Mouse (Mus musculus) neural tube, embryonic 13.5 days (tissue): ENCODE data around the gene Ranbp10. TPM values are rescaled to one million over a fixed set of nuclear protein-coding genes. Genes with fewer than 3 reads are reported as not detected.

Experiments
- ATAC-seq: fragments of 200-750 bp; cut with Nextera tagmentation; 2 replicates; pipeline ENCODE4 v1.8.0; 2017; ENCODE audit warnings: low read depth, mild to moderate bottlenecking, moderate TSS enrichment, moderate library complexity
- H3K27ac ChIP-seq: fragments of 300-500 bp; sonication (generic); replicated peaks from 2 replicates; pipeline ENCODE4 v1.5.1; 2015; ENCODE audit warnings: moderate library complexity, mild to moderate bottlenecking, inconsistent platforms
- H3K27me3 ChIP-seq: fragments of 300-500 bp; sonication (generic); 2 replicates; pipeline ENCODE4 v1.6.1; 2015; ENCODE audit warnings: mild to moderate bottlenecking, inconsistent platforms
- H3K36me3 ChIP-seq: fragments of 300-500 bp; sonication (generic); 2 replicates; pipeline ENCODE4 v1.6.1; 2015; ENCODE audit warnings: mild to moderate bottlenecking, inconsistent platforms
- H3K4me1 ChIP-seq: fragments of 300-500 bp; sonication (generic); replicated peaks from 2 replicates; pipeline ENCODE4 v1.6.1; 2015; ENCODE audit warnings: inconsistent platforms
- H3K4me2 ChIP-seq: fragments of 300-500 bp; sonication (generic); 2 replicates; pipeline ENCODE4 v1.6.1; 2015; ENCODE audit warnings: inconsistent platforms, mild to moderate bottlenecking, moderate library complexity
- H3K4me3 ChIP-seq: fragments of 300-500 bp; sonication (generic); 2 replicates; pipeline ENCODE4 v1.5.1; 2015; ENCODE audit warnings: mild to moderate bottlenecking, inconsistent platforms
- H3K9ac ChIP-seq: fragments of 300-500 bp; sonication (generic); 2 replicates; pipeline ENCODE4 v1.6.1; 2015; ENCODE audit warnings: moderate library complexity, mild to moderate bottlenecking, inconsistent platforms
- H3K9me3 ChIP-seq: fragments of 300-500 bp; sonication (generic); 2 replicates; pipeline ENCODE4 v1.6.1; 2016; ENCODE audit warnings: inconsistent platforms
- WGBS: fragments of 180-500 bp; shearing (Covaris S2); methylation state at CpG from one replicate; pipeline ENCODE4 v1.1.7; 2015; 5-methylcytosine and 5-hydroxymethylcytosine counted together
- polyA plus RNA-seq: library from polyadenylated mRNA; unstranded; fragments of >200 nt; fragmentation: Nextera tagmentation; extraction: Ambion mirVana; gene quantifications from 2 replicates; pipeline ENCODE4 v1.2.1, GENCODE M21; 2015

Ranbp10 gene
- polyA plus RNA-seq, 1 experiment from 2014 or later = 11.6 TPM

GRCm38 (mm10) chr8:105773441-105773861 lies 53.7 kb downstream of the Ranbp10 start:
- H3K4me3 ChIP-seq = no peak overlapping the region
- H3K4me2 ChIP-seq = no peak overlapping the region
- ATAC-seq = no peak
- H3K4me1 ChIP-seq = no peaks in the 10 kb centered on the region
- no peaks in the 10 kb centered on the region for H3K9me3 ChIP-seq
- WGBS = 89% methylated on average over 1 of the region's 1 CpGs
- no peaks in the 10 kb centered on the region for H3K27me3 ChIP-seq
- no peak overlapping the region for H3K27ac ChIP-seq
- no peak overlapping the region for H3K9ac ChIP-seq
- peaks cover 95% of the 10 kb centered on the region for H3K36me3 ChIP-seq

GRCm38 (mm10) chr8:105771398-105772175 lies 55.6 kb downstream of the Ranbp10 start:
- 95% methylated on average over 12 of the region's 12 CpGs for WGBS

GRCm38 (mm10) chr8:105770609-105771008 lies 56.5 kb downstream of the Ranbp10 start:
- no peak overlapping the region for H3K27ac ChIP-seq
- no peak overlapping the region for H3K4me2 ChIP-seq
- ATAC-seq = 0 out of 2 replicates have a peak, but pooled peaks have one; percentile 17
- H3K36me3 ChIP-seq = peaks cover 80% of the 10 kb centered on the region
- H3K9me3 ChIP-seq = no peaks in the 10 kb centered on the region
- H3K4me3 ChIP-seq = no peak overlapping the region
- H3K27me3 ChIP-seq = no peaks in the 10 kb centered on the region
- WGBS = 70% methylated on average over 1 of the region's 1 CpGs
- no peak overlapping the region for H3K9ac ChIP-seq
- no peaks in the 10 kb centered on the region for H3K4me1 ChIP-seq

More at GRCm38 (mm10) chr8:105771398-105772175, 55.6 kb downstream of the Ranbp10 start:
- H3K4me3 ChIP-seq = no peak overlapping the region
- ATAC-seq = no peak
- no peak overlapping the region for H3K27ac ChIP-seq
- H3K9me3 ChIP-seq = no peaks in the 10 kb centered on the region
- no peak overlapping the region for H3K4me2 ChIP-seq
- no peak overlapping the region for H3K9ac ChIP-seq
- H3K27me3 ChIP-seq = no peaks in the 10 kb centered on the region
- H3K4me1 ChIP-seq = no peaks in the 10 kb centered on the region
- peaks cover 90% of the 10 kb centered on the region for H3K36me3 ChIP-seq

GRCm38 (mm10) chr8:105768485-105769257 lies 58.5 kb downstream of the Ranbp10 start:
- no peak overlapping the region for H3K4me3 ChIP-seq
- no peaks in the 10 kb centered on the region for H3K27me3 ChIP-seq
- H3K27ac ChIP-seq = no peak overlapping the region
- ATAC-seq = no peak
- H3K4me1 ChIP-seq = no peaks in the 10 kb centered on the region
- WGBS = 96% methylated on average over 5 of the region's 5 CpGs
- H3K9ac ChIP-seq = no peak overlapping the region
- peaks cover 62% of the 10 kb centered on the region for H3K36me3 ChIP-seq
- no peak overlapping the region for H3K4me2 ChIP-seq
- no peaks in the 10 kb centered on the region for H3K9me3 ChIP-seq

- Histone ChIP-seq H3K9me3 (no peaks in the 10 kb centered on the region), H3K27ac (peak within 1 kb of the TSS; percentile 95), H3K4me2 (peak within 1 kb of the TSS; percentile 69), H3K36me3 (no peaks in the 10 kb centered on the region), H3K9ac (peak within 1 kb of the TSS; percentile 88), H3K4me1 (peaks cover 44% of the 10 kb centered on the region), H3K4me3 (peak within 1 kb of the TSS; percentile 80), H3K27me3 (no peaks in the 10 kb centered on the region)
- ATAC-seq = peak; percentile 97
- 4% methylated on average over 57 of the region's 57 CpGs for WGBS
These were observed 68.7 kb downstream of the Ranbp10 start, which contains the start of gene Gfod2 for GRCm38 (mm10) chr8:105758277-105759108. Gfod2 (minus strand) TSS chr8:105758664.

GRCm38 (mm10) chr8:105757796-105758276 lies 69.3 kb downstream of the Ranbp10 start:
- Histone ChIP-seq H3K27me3 (no peaks in the 10 kb centered on the region), H3K36me3 (no peaks in the 10 kb centered on the region), H3K4me3 (peak overlapping the region; percentile 80), H3K4me1 (peaks cover 50% of the 10 kb centered on the region), H3K9ac (peak overlapping the region; percentile 88), H3K9me3 (no peaks in the 10 kb centered on the region), H3K4me2 (peak overlapping the region; percentile 69), H3K27ac (peak overlapping the region; percentile 95)
- peak; percentile 82 for ATAC-seq
- under 1% methylated on average over 12 of the region's 12 CpGs for WGBS

GRCm38 (mm10) chr8:105754688-105755087 lies 72.5 kb downstream of the Ranbp10 start:
- WGBS = 67% methylated on average over 2 of the region's 2 CpGs
- Histone ChIP-seq H3K36me3 (no peaks in the 10 kb centered on the region), H3K4me3 (no peak overlapping the region), H3K4me1 (peaks cover 73% of the 10 kb centered on the region), H3K27me3 (no peaks in the 10 kb centered on the region), H3K9me3 (no peaks in the 10 kb centered on the region), H3K4me2 (no peak overlapping the region), H3K9ac (no peak overlapping the region), H3K27ac (no peak overlapping the region)
- ATAC-seq = no peak

GRCm38 (mm10) chr8:105753916-105754315 lies 73.2 kb downstream of the Ranbp10 start:
- Histone ChIP-seq H3K27me3 (no peaks in the 10 kb centered on the region), H3K36me3 (no peaks in the 10 kb centered on the region), H3K9me3 (no peaks in the 10 kb centered on the region), H3K9ac (no peak overlapping the region), H3K4me3 (no peak overlapping the region), H3K4me1 (peaks cover 73% of the 10 kb centered on the region), H3K27ac (no peak overlapping the region), H3K4me2 (no peak overlapping the region)
- 64% methylated on average over 2 of the region's 2 CpGs for WGBS
- ATAC-seq = no peak

- Histone ChIP-seq H3K9me3 (no peaks in the 10 kb centered on the region), H3K9ac (no peak overlapping the region), H3K27ac (peak overlapping the region; percentile 46; the same call in 1 of the 2 replicates), H3K4me2 (peak overlapping the region; percentile 38), H3K27me3 (no peaks in the 10 kb centered on the region), H3K4me1 (peaks cover 65% of the 10 kb centered on the region), H3K36me3 (peaks cover 6% of the 10 kb centered on the region; the same call in 1 of the 2 replicates), H3K4me3 (no peak overlapping the region)
- peak; percentile 52; the same call in 1 of the 2 replicates for ATAC-seq
- 10% methylated on average over 11 of the region's 11 CpGs for WGBS
These were observed 76.5 kb downstream of the Ranbp10 start for GRCm38 (mm10) chr8:105750606-105751005.

GRCm38 (mm10) chr8:105743301-105743700 lies 83.8 kb downstream of the Ranbp10 start:
- Histone ChIP-seq H3K36me3 (peaks cover 6% of the 10 kb centered on the region; the same call in 1 of the 2 replicates), H3K9ac (no peak overlapping the region), H3K4me1 (peaks cover 18% of the 10 kb centered on the region), H3K9me3 (no peaks in the 10 kb centered on the region), H3K27me3 (no peaks in the 10 kb centered on the region), H3K4me3 (no peak overlapping the region), H3K4me2 (no peak overlapping the region), H3K27ac (no peak overlapping the region)
- WGBS = 80% methylated on average over 4 of the region's 4 CpGs
- ATAC-seq = no peak

- H3K4me1 ChIP-seq = peaks cover 8% of the 10 kb centered on the region
- H3K4me2 ChIP-seq = no peak overlapping the region
- no peak overlapping the region for H3K4me3 ChIP-seq
- H3K9me3 ChIP-seq = no peaks in the 10 kb centered on the region
- no peak for ATAC-seq
- H3K27me3 ChIP-seq = no peaks in the 10 kb centered on the region
- no peaks in the 10 kb centered on the region for H3K36me3 ChIP-seq
- no peak overlapping the region for H3K27ac ChIP-seq
- 95% methylated on average over 5 of the region's 5 CpGs for WGBS
- H3K9ac ChIP-seq = no peak overlapping the region
These were observed 87.9 kb downstream of the Ranbp10 start for GRCm38 (mm10) chr8:105739216-105739615.
